Mouse (Mus musculus) layer of hippocampus, adult 8-10 months (tissue): ENCODE measurements around the gene Sertad1. TPM values are rescaled to one million over a fixed set of nuclear protein-coding genes. Genes with fewer than 3 reads are reported as not detected.

Experiments used
- total RNA-seq, 4 experiments: library from RNA; stranded (reverse); gene quantifications; 2 replicates each; pipeline ENCODE4 v1.2.4; 2022

The Sertad1 gene
- total RNA-seq, 4 experiments from 2014 or later, result 6.4 to 10.7 (median 9.3) TPM

Other genes starting within 250 kb of the Sertad1 start
- gene Numbl, start 228.5 kb upstream of the Sertad1 start, total RNA-seq, result 100 to 1,000 TPM; 110 to 133 (median 125) TPM
- 10 to 100 TPM; 48.5 to 59.4 (median 57.9) TPM for gene Ltbp4, start 149.2 kb upstream of the Sertad1 start, total RNA-seq
- gene Shkbp1, start 130.9 kb upstream of the Sertad1 start, total RNA-seq, result 10 to 100 TPM; 29.6 to 49.1 (median 34.1) TPM
- not detected for gene Gm20479, start 129.5 kb upstream of the Sertad1 start, total RNA-seq
- gene Sptbn4, start 39.2 kb upstream of the Sertad1 start, total RNA-seq, result 100 to 1,000 TPM; 116 to 147 (median 135) TPM
- gene Blvrb, start 38.9 kb upstream of the Sertad1 start, total RNA-seq, result 10 to 100 TPM; 14.6 to 21.6 (median 20.1) TPM
- gene Sertad3, start 13.1 kb upstream of the Sertad1 start, total RNA-seq, result 1 to 10 TPM; 3.0 to 4.9 (median 3.9) TPM
- gene Prx, start 12.4 kb downstream of the Sertad1 start, total RNA-seq, result under 1 TPM; 0.38 to 0.43 (median 0.39) TPM
- under 1 TPM in 1 of 4 experiments, not detected in 3; 0.25 TPM for gene Hipk4, start 36.4 kb downstream of the Sertad1 start, total RNA-seq
- gene Pld3, start 66.3 kb downstream of the Sertad1 start, total RNA-seq, result 100 to 1,000 TPM; 559 to 594 (median 575) TPM
- gene 2310022A10Rik, start 66.3 kb downstream of the Sertad1 start, total RNA-seq, result 10 to 100 TPM; 25.9 to 34.2 (median 29.8) TPM
- gene Akt2, start 104.6 kb downstream of the Sertad1 start, total RNA-seq, result 100 to 1,000 TPM in 2 of 4 experiments, 10 to 100 TPM in 2; 72.2 to 109 (median 97.5) TPM
- gene Ttc9b, start 167.0 kb downstream of the Sertad1 start, total RNA-seq, result 10 to 100 TPM; 37.0 to 42.0 (median 41.1) TPM
- gene Map3k10, start 187.7 kb downstream of the Sertad1 start, total RNA-seq, result 100 to 1,000 TPM; 140 to 155 (median 146) TPM
- gene Zfp607b, start 202.4 kb downstream of the Sertad1 start, total RNA-seq, result 10 to 100 TPM in 2 of 4 experiments, 1 to 10 TPM in 2; 9.6 to 13.5 (median 10.5) TPM
- gene Zfp60, start 244.5 kb downstream of the Sertad1 start, total RNA-seq, result 10 to 100 TPM; 37.9 to 43.5 (median 41.4) TPM